Mouse (Mus musculus) layer of hippocampus, adult 9-11 months (tissue): ENCODE measurements at regions not wholly inside any gene's neighbourhood (a gene's known extent, or its start where the extent isn't known, plus 50 kb on each side); places are given as distances from the start of the nearest gene placed in this dataset.

Experiments used
- DNase-seq: peaks from one replicate; pipeline ENCODE4 v3.0.0; 2022

DNA sequence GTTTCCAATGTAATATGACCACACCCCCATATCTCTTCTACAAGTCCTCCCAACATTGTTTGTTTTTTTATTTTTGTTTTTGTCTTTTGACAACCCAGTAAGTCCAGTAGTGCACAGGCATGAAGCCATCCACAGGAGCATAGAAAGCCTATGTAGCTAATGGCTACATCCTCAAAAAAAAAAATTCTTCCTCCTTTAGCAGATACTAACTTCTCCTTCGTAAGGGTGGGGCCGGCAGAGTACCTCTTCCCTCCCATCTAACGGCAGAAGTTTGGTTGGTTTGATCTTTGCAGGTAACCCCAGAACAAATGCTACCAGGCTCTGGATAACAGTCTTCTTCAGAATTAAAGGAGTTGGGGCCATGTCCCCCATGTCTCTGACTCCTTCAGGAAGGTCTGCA is 158.9 kb downstream of the Ly86 start:
- no peak for DNase-seq

DNA sequence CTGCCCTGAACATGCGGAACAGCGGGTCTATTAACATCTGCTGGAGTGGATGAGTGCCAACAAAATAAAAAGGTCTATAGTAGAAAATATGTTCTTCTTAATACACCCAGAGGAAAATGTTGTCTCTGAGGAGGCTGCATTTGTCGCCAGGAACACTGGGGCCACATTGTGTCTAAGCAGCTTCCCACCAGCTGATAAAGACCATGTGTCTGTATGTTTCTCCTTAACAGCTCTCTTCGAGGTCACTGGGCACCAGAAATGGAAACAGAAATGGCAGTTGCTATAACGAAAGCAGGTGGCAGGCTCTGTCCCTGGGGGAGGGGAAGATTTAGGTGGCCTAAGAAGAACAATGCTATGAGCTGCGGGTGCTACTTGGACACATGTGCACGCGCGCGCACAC is 159.4 kb downstream of the Ly86 start:
- no peak for DNase-seq

DNA sequence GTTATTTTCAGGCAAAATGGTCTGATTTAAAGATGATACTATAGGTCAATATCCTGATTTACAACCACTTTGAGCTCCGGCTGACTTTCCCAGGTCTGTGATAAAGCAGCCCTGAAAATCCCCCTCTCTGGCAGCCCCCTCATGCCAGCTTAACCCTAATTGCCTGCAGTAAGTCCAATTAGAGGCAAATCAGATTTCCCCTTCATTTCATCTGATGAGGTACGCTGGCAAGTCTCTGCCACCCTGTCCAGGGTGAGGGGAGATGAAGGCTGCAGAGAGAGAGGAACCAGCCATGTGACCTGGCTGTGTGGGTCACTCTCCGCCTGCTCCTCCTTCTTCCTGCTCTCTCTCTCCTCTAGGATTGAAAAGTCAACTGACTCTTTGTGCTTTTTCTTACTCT is 160.6 kb downstream of the Ly86 start:
- no peak for DNase-seq

DNA sequence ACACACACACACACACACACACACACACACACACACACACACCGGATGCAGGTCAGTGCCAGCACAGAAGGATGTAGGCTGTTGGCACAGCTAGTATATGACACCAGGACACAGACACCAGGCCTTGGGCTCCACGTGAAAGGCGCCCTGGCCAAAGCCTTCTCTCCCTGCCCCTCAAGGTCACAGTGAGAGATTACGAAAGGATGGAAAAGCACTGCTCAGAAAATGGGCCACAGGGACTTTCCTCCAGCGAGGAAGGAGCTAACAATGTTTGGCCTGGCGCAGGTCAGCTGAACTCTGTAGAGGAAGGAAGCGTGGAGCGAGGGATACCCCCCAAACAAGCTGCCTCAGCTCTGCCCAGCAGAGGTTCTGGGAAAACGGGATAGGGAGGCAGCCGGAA is 161.0 kb downstream of the Ly86 start:
- no peak for DNase-seq

DNA sequence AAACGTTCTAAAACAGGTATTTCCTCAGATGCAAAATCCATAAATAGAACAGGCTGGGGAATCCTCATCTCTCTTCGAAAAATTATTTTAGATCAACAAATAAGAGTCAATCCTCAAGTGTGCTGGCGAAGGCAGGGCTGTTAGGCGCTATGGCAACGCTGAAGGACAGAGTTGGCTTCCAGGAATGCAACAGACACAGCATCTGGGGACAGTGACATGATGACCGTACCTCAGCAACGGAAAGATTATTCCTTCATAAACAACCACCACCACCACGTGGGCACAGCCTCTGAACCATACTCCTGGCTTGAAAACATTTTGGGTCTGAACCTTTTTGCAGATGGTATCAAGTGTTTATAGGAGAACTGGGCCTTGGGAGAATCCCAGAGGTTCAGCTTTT is 161.7 kb downstream of the Ly86 start:
- no peak for DNase-seq

DNA sequence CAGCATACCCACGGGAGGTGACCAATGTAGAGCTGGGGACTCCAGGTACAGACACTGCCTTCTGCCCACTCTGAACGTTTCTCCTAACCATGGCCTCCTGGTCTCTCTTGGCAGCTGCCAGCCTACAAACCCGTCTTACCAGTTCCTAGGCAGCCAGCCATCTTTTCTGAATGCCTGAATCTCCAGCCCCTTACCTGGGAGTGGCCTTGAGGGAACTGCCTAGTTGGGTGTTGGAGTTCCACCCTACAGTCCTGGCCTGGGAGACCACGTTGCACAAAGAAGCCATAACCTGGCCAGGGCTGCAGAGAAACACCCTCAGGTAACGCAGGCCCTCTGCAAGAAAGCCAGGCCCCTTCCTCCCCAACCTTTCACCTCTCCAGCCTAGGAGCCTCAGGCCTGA is 162.1 kb downstream of the Ly86 start:
- DNase-seq: no peak

DNA sequence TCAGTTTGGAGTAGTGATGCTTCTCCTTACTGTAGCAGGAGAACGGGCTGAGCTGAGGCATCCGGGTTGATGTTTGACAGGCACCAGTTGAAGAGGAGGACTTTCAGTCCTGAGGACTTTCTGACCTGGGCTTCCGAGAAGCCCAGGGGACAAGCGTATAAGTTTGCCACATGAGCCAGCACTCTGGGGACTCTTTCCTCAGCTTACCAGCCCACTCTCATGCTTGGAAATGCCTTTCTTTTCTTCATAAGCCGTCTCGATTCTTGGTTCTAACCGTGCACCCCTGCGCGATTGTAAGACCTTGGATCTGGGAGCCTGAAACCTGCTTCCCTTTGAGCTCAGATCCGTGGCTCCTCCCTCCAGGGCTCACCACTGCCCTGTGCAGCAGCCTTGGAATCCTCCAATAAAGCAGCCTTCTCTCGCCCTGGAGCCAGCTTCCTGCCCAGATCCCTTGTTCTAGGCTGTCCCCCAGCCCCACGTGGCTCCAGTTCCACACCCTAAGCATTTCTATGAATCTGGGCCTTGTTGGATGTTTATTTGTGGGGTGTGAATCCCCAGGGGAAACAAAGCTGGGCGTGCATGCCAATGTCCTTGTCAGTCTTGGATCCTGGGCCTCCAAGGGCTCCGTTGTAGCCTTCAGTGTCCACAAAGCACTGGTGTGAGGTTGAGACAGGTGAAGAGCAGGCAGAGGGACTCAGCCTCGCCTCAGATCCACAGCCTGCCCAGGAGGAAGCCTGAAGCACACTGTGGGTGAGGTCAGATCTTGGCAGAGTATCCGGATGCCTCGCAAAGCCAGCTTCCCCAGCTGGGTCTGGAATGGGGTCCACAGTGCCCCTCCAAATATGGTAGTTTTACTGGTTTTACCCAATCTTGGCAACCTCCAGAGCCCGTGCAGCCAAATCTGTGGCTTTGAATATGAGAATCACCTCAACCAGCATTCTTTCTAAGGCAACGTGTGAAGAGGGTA is 163.7 kb downstream of the Ly86 start:
- DNase-seq: no peak

DNA sequence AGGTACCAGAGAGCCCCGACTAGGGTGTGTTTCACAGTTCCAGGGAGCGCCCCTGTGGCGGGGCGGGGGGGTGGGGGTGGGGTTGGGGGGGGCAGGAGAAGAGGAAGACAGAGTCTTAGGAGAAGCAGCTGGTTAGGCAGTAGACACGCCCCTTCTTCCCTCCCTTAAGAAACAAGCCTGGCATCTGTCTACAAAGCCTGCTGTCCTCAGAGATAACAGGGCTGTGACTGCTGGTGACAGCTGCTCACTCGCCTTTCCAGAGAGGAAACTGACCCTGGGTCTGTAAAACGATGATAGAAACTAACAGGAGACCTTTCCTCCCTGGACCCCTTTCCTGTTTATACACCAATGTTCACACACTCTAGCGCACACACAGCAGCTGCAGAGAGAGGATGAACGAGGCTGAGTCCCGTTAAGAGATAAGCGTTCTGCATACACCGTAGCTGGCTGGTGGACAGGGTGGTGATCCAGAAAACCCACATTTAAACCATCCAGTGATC is 164.4 kb downstream of the Ly86 start:
- no peak for DNase-seq

DNA sequence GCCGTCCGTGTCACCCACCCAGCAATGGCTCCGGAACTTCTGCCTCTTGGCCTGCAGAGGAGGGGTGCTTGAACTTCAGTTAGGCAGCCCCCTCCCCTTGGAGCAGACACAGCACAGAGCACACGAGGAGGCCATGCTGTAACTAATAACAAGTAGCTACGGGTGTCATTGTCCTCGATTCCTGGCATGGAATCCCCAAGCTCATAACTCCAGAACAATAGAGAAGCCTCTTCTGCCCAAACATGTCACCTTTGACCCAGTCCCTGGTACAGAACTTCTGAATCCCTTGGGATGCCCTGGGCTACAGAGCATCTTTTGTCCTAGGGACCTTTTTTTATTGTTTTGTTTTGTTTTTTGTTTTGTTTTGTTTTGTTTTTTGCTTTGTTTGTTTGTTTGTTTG is 165.5 kb downstream of the Ly86 start:
- DNase-seq: no peak

DNA sequence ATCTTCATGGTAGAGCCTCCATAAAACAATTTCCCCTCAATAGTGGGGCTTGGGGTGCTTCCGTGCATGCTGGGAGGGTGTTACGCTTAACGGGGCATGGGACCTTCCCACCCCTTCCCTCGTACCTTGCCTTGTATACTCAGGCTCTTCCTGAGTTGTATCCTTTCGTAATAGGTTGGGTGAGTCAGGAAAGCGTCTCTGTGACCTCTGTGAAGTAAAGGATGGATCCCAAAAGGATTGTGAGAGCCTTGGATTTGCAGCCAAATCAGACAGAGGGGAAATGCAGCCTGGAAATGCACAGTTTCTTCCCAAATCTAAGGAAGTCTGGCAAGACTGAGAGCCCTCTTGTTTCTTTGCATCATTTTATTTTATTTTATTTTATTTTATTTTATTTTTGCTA is 166.0 kb downstream of the Ly86 start:
- no peak for DNase-seq

DNA sequence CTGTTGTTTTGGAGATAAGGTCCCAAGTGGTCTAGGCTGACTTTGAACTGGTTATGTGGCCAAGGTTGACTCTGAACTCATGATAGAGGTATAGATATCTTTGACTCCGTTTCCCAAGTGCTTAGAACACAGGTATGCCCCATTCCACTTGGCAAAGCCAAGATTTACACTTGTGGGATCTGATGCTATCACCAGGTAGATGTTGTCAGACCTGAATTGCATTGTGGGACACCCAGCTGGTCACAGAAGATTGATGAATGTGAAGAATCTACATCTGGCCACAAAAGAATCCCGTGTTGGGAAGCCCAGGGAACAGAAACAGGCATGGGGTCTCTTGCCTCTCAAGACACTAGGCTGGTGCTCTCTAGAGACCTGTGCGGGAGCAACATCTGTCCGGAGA is 166.4 kb downstream of the Ly86 start:
- DNase-seq: no peak

DNA sequence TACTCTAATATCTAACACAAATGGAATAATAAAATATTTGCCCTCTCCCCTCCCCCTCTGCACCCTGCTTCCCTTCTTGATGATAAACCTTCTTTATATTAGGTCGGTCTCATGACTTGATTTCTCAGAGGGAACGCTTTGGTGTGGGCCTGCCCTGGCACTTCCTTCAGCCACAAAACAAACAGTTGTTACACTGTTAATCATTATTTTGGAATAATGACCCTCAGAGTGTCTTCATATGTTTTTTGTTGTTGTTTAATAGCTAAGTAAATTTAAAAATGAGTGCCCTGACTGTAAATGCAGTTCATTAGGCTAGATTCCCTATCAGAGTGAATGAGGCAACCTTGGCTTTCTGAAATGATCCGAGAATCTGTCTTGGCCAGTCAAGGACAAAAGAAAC is 167.8 kb downstream of the Ly86 start:
- DNase-seq: no peak

DNA sequence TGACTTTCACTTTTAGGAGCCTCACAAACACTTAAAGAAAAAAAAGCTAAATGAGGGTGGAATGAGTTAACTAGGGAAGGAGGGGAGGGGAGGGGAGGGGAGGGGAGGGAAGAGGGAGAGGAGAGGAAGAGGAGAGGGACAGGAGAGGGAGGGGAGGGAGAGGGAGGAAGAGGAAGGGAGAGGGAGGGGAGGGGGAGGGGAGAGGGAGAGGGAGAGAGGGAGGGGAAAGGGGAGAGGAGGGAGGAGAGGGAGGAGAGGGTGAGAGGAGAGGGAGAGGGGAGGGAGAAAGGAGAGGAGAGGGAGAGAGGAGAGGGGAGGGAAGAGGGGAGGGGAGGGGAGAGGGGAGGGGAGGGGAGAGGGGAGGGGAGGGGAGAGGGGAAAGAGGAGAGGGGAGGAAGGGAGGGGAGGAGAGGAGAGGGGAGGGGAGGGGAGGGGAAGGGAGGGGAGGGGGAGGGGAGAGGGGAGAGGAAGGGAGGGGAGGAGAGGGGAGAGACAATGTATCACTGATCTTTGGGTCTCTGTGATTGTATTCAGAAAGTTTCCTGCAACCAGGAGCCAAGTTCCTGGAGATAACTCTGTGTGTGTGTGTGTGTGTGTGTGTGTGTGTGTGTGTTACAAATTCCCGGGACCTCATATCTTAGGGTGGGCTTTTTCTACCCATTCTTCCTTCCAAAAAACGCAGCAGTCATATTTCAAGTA is 168.3 kb downstream of the Ly86 start:
- DNase-seq: no peak

DNA sequence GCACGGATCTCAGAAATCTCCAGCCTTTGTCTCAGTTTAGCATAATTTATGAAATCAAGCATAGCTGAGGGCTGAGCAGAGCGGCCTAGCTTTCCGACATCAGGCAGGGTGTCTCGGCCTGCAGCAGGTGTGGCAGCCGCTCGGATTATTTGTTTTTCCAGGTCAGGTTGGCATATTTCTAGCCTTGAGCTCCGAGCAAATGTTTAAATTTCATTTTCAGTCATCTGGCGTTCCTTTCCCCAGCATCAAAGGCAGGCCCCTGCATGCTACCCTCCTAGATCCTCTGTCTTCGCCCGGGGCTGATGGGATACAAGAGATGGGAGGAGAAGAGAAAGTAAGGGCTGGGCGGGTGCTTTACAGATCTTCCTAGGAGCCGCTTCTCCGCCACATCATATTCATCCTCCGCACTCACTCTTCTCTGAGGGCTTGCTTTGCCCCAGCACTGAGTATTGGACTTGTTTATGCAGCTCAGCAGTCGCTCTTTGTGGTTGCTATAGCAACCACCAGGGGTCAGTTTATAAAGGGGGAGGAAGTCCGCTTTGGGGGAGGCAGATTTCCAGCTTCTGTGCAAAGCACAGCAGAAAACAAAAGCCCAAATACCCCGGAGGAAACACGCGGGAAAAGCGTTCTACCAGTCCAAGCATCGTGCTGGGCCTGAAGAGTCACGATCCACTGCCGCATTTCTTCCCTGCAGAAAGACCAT is 169.0 kb downstream of the Ly86 start:
- peak; percentile 72 for DNase-seq

DNA sequence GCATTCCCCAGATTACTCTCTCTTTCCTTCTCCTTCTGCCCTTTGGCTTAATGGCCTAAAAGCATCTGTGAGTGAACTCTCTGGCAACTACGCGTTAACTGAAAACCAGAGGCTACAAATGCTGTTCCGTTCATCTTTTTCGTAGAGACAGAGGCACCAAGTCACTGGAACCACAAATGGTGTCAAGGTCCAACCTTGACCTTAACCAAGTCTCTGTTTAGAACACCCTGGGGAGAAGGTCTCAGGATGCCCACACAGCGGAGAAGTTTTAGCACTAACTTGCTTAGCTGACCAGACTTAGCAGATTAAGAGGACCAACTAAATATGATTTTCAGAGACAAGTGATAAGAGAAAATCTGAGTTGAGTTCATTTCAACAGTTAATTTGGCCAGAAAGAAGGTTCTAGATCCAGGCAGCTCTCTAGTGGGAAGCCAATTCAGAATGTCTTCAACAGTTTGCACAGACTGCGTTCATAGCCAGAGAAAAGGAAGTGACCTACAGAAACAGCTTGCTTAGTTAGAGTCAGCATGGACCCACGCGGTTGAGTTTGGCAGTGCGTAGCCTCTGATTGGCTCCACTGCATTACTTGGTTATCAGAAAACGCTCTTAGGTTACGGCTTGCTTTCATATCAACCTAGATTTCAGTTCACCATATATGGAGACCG is 169.8 kb downstream of the Ly86 start:
- DNase-seq: no peak

DNA sequence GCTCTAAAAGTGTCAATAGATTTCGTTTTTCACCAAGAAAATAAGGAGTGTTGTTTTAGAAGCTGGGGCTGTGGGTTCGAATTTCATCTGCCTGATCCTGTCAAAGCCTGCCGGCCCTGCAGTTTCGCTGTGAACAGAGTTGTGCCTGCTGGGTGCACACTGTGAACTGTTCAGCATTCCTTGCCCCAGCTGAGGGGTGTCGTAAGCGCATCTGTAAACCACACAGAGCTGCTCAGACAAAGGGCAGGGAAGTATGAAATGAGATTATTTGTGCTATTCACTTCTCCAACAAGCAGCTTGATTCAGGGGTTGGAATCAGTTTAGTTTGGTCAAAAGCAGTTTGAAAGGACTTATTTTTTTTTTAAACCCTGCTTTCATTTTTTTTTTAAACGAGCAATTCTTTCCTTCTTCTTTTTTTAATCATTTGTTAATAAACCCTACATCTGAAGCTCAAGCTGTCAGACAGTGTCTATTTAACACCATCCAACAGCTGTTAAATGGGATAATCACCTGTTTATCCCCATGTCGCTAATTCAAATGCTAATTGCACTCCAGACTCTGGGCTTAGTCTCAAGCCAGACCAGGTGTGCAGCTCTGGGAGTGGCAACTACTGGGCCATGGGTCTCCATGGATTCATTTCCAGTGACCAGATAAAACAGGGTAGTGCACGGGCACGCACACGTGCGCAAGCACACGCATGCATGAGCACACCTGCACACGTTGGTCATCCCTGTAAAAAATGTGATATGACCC is 172.2 kb downstream of the Ly86 start:
- DNase-seq: no peak

DNA sequence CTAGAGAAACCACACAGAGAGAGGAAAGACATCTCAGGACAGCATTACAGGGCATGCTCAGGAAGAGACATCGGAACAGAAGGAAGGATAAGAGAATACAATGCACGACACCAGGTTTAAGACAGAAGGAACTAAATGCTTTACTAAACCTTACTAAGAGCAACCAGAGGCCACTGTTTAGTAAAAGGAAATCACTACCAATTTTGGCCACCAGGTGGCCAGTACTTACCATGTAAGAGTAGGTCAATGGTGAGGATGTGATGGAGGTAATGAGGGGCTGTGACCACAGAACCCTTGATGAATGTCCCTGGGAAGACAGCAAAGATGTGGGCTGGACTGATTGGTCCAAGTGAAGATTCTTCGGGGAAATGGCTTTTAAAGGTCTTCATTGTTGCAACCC is 174.9 kb downstream of the Ly86 start:
- no peak for DNase-seq

DNA sequence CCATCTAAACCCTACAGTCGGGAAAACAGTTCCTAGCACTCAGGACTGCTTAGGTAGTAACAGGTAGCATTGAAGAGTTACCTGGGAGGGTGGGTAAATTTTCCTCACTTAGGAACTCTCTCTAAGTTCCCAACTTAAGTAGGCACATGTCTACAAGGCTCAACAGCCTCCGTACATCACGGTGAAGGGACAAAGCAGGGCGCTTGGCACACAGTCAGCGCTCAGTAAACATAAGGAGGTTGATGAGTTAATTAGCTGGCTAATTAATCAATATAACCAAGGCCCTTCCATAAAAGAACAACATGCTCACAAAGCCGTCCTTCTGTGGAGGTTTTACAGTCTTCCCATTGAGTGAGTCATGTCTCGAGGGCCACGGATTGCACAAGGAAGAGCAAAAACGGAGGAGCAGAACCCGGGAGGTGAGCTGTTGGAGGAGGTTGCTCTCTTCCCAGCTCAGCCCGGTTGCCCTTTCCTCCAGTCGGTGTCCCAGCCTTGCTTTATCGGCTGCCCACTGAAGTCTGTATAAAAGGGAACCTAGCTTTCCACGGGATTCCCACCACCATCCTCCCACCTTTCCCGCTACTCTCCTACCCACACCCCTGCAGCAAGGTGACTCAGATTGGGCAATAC is 180.2 kb downstream of the Ly86 start:
- no peak for DNase-seq

DNA sequence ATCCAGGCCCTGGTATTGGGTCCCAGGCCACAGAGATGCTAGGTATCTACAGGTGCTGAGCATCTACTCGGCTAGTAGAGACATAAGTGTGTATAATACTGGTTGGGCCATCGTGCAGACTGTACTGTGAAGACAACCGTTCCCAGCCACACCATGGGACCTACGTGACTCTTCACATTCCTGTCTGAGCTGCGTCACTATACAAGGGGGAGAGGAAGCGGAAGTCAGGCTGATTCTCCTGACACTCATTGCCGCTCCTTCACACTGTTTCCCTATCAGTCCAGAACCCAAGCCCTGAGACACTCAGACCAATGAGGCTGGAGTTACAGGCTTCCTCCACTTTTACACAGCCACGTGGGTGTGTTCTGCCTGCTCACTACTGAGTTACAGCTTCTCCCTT is 181.1 kb downstream of the Ly86 start:
- DNase-seq: no peak

DNA sequence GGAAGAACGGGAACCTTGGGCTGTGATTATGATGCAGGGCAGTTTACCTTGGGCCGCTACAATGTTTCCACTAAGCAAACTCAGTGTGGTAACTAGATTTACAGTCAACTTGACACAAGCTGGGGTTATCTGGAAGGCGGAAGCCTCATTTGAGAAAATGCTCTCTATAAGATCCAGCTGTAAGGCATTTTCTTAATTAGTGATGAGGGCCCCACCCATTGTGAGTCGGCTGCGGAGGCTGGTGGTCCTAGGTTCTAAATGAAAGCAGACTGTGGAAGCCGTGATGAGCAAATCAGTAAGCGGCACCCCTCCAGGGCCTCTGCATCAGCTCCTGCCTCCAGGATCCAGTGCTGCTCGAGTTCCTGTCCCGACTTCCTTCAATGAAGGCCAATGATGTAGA is 183.4 kb downstream of the Ly86 start:
- no peak for DNase-seq

DNA sequence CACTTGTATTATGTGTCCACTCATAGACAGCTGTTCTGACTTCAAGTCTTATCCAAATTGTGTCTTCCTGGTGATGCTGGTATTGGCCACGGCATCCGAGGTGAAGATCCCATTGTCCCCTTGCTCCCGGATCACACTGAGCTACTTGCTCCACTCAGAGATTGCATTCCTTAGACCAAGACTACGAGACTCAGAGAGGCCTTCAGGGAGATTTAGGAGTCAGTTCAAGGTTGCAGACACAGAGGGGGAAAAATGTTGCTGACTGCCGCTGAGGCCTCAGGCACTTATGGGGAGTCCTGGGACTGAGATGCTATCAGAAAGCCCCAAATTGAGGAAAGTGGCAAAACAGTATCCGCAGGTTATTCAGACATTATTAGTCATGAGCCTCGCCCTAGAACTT is 183.9 kb downstream of the Ly86 start:
- DNase-seq: no peak
